Mouse (Mus musculus): Measurements from ENCODE around the gene Cenpe. TPM values are rescaled to one million over a fixed set of nuclear protein-coding genes. Genes with fewer than 3 reads are reported as not detected.

Gene Cenpe
- polyA plus RNA-seq, 1 experiment: 3.3 TPM

- Histone ChIP-seq H3K36me3 (ENCODE audit: control insufficient read depth, insufficient read depth) (no peaks in the 10 kb centered on the region), H3K4me2 (ENCODE audit: low read depth) (no peak overlapping the region), H3K79me2 (ENCODE audit: control insufficient read depth, insufficient read depth) (no peaks in the 10 kb centered on the region), H3K27me3 (ENCODE audit: control insufficient read depth, insufficient read depth, insufficient read length) (no peaks in the 10 kb centered on the region), H3K4me3 (no peak overlapping the region), H3ac (ENCODE audit: control insufficient read depth, insufficient read length) (no peak overlapping the region)
- TF ChIP-seq MAX (IDR thresholded peaks at IDR 0.05; ENCODE audit: low read depth): no peak
- TF ChIP-seq TCF12 (IDR thresholded peaks at IDR 0.05; ENCODE audit: insufficient read depth, poor library complexity, severe bottlenecking): no peak
- TF ChIP-seq POLR2AphosphoS2 (IDR thresholded peaks at IDR 0.05; ENCODE audit: insufficient read length, low read depth): no peak
- TF ChIP-seq E2F4 (IDR thresholded peaks at IDR 0.05; ENCODE audit: insufficient read depth): no peak
Measured at GRCm38 (mm10) chr3:135285256-135285655, 72.9 kb downstream of the Cenpe start.

GRCm38 (mm10) chr3:135285807-135286206 lies 73.5 kb downstream of the Cenpe start:
- Histone ChIP-seq H3K36me3 (ENCODE audit: control insufficient read depth, insufficient read depth) (no peaks in the 10 kb centered on the region), H3K4me2 (ENCODE audit: low read depth) (no peak overlapping the region), H3K79me2 (ENCODE audit: control insufficient read depth, insufficient read depth) (no peaks in the 10 kb centered on the region), H3ac (ENCODE audit: control insufficient read depth, insufficient read length) (no peak overlapping the region), H3K4me3 (no peak overlapping the region), H3K27me3 (ENCODE audit: control insufficient read depth, insufficient read depth, insufficient read length) (no peaks in the 10 kb centered on the region)
- TF ChIP-seq USF1 (IDR thresholded peaks at IDR 0.05; ENCODE audit: low read depth) (no peak), POLR2A (IDR thresholded peaks at IDR 0.05; ENCODE audit: insufficient read length, low read depth) (no peak), MYOG (IDR thresholded peaks at IDR 0.05; ENCODE audit: control insufficient read depth in 1 of 3, insufficient read depth in 1 of 3, insufficient read length in 2 of 3, low read depth in 2 of 3) (no peak), MYOD1 (IDR thresholded peaks at IDR 0.05; ENCODE audit: control insufficient read depth in 1 of 3, insufficient read length in 2 of 3, low read depth in 2 of 3) (no peak), CEBPB (IDR thresholded peaks at IDR 0.05; ENCODE audit: insufficient read depth, poor library complexity, severe bottlenecking) (no peak), REST (IDR thresholded peaks at IDR 0.05; ENCODE audit: insufficient read depth, insufficient read length) (no peak), TCF3 (IDR thresholded peaks at IDR 0.05; ENCODE audit: insufficient read length, low read depth) (no peak), E2F4 (IDR thresholded peaks at IDR 0.05; ENCODE audit: insufficient read depth) (no peak), SRF (IDR thresholded peaks at IDR 0.05; ENCODE audit: control insufficient read depth, insufficient read length, low read depth) (no peak), TCF12 (IDR thresholded peaks at IDR 0.05; ENCODE audit: insufficient read depth, poor library complexity, severe bottlenecking) (no peak), POLR2AphosphoS2 (IDR thresholded peaks at IDR 0.05; ENCODE audit: insufficient read length, low read depth) (no peak), MAX (IDR thresholded peaks at IDR 0.05; ENCODE audit: low read depth) (no peak)

- TF ChIP-seq TCF12 (IDR thresholded peaks at IDR 0.05; ENCODE audit: insufficient read depth, poor library complexity, severe bottlenecking) (no peak), MYOD1 (IDR thresholded peaks at IDR 0.05; ENCODE audit: control insufficient read depth in 1 of 3, insufficient read length in 2 of 3, low read depth in 2 of 3) (no peak), POLR2A (IDR thresholded peaks at IDR 0.05; ENCODE audit: insufficient read length, low read depth) (no peak)
- Histone ChIP-seq H3K36me3 (ENCODE audit: control insufficient read depth, insufficient read depth) (no peaks in the 10 kb centered on the region), H3ac (ENCODE audit: control insufficient read depth, insufficient read length) (no peak overlapping the region), H3K27me3 (ENCODE audit: control insufficient read depth, insufficient read depth, insufficient read length) (no peaks in the 10 kb centered on the region), H3K4me2 (ENCODE audit: low read depth) (no peak overlapping the region), H3K4me3 (no peak overlapping the region), H3K79me2 (ENCODE audit: control insufficient read depth, insufficient read depth) (no peaks in the 10 kb centered on the region)
Measured at GRCm38 (mm10) chr3:135288138-135288750, 75.9 kb downstream of the Cenpe start.

GRCm38 (mm10) chr3:135289148-135289547 lies 76.8 kb downstream of the Cenpe start:
- no peak for TF ChIP-seq REST (IDR thresholded peaks at IDR 0.05; ENCODE audit: insufficient read depth, insufficient read length)
- no peak for TF ChIP-seq MAX (IDR thresholded peaks at IDR 0.05; ENCODE audit: low read depth)
- TF ChIP-seq USF1 (IDR thresholded peaks at IDR 0.05; ENCODE audit: low read depth): no peak
- TF ChIP-seq TCF12 (IDR thresholded peaks at IDR 0.05; ENCODE audit: insufficient read depth, poor library complexity, severe bottlenecking): no peak
- TF ChIP-seq SRF (IDR thresholded peaks at IDR 0.05; ENCODE audit: control insufficient read depth, insufficient read length, low read depth): no peak
- no peak for TF ChIP-seq POLR2AphosphoS2 (IDR thresholded peaks at IDR 0.05; ENCODE audit: insufficient read length, low read depth)
- TF ChIP-seq POLR2A (IDR thresholded peaks at IDR 0.05; ENCODE audit: insufficient read length, low read depth): no peak
- TF ChIP-seq CEBPB (IDR thresholded peaks at IDR 0.05; ENCODE audit: insufficient read depth, poor library complexity, severe bottlenecking): no peak
- TF ChIP-seq E2F4 (IDR thresholded peaks at IDR 0.05; ENCODE audit: insufficient read depth): no peak
- peak in 2 of 3 experiments; percentile 18 to 50 for TF ChIP-seq MYOG (IDR thresholded peaks at IDR 0.05; ENCODE audit: control insufficient read depth in 1 of 3, insufficient read depth in 1 of 3, insufficient read length in 2 of 3, low read depth in 2 of 3)
- TF ChIP-seq MYOD1 (IDR thresholded peaks at IDR 0.05; ENCODE audit: control insufficient read depth in 1 of 3, insufficient read length in 2 of 3, low read depth in 2 of 3): peak in 2 of 3 experiments; percentile 5 to 64
- Histone ChIP-seq H3K4me2 (ENCODE audit: low read depth) (no peak overlapping the region), H3K79me2 (ENCODE audit: control insufficient read depth, insufficient read depth) (no peaks in the 10 kb centered on the region), H3ac (ENCODE audit: control insufficient read depth, insufficient read length) (no peak overlapping the region), H3K36me3 (ENCODE audit: control insufficient read depth, insufficient read depth) (no peaks in the 10 kb centered on the region), H3K27me3 (ENCODE audit: control insufficient read depth, insufficient read depth, insufficient read length) (no peaks in the 10 kb centered on the region), H3K4me3 (no peak overlapping the region)

GRCm38 (mm10) chr3:135290249-135290894 lies 78.0 kb downstream of the Cenpe start:
- no peaks in the 10 kb centered on the region for H3K36me3 ChIP-seq (ENCODE audit: control insufficient read depth, insufficient read depth)
- no peak overlapping the region for H3ac ChIP-seq (ENCODE audit: control insufficient read depth, insufficient read length)
- no peaks in the 10 kb centered on the region for H3K27me3 ChIP-seq (ENCODE audit: control insufficient read depth, insufficient read depth, insufficient read length)
- H3K4me3 ChIP-seq: no peak overlapping the region
- TF ChIP-seq POLR2AphosphoS2 (IDR thresholded peaks at IDR 0.05; ENCODE audit: insufficient read length, low read depth) (no peak), POLR2A (IDR thresholded peaks at IDR 0.05; ENCODE audit: insufficient read length, low read depth) (no peak), TCF12 (IDR thresholded peaks at IDR 0.05; ENCODE audit: insufficient read depth, poor library complexity, severe bottlenecking) (no peak), CEBPB (IDR thresholded peaks at IDR 0.05; ENCODE audit: insufficient read depth, poor library complexity, severe bottlenecking) (no peak), MYOD1 (IDR thresholded peaks at IDR 0.05; ENCODE audit: control insufficient read depth in 1 of 3, insufficient read length in 2 of 3, low read depth in 2 of 3) (no peak), USF1 (IDR thresholded peaks at IDR 0.05; ENCODE audit: low read depth) (no peak), REST (IDR thresholded peaks at IDR 0.05; ENCODE audit: insufficient read depth, insufficient read length) (no peak), TCF3 (IDR thresholded peaks at IDR 0.05; ENCODE audit: insufficient read length, low read depth) (no peak), E2F4 (IDR thresholded peaks at IDR 0.05; ENCODE audit: insufficient read depth) (no peak), MAX (IDR thresholded peaks at IDR 0.05; ENCODE audit: low read depth) (no peak), SRF (IDR thresholded peaks at IDR 0.05; ENCODE audit: control insufficient read depth, insufficient read length, low read depth) (no peak), MYOG (IDR thresholded peaks at IDR 0.05; ENCODE audit: control insufficient read depth in 1 of 3, insufficient read depth in 1 of 3, insufficient read length in 2 of 3, low read depth in 2 of 3) (no peak)
- no peaks in the 10 kb centered on the region for H3K79me2 ChIP-seq (ENCODE audit: control insufficient read depth, insufficient read depth)
- no peak overlapping the region for H3K4me2 ChIP-seq (ENCODE audit: low read depth)
